Mouse (Mus musculus): Measurements from ENCODE around the gene Sh3kbp1.
"Not testable (repeated sequence)": the region's sequence is repeated elsewhere in the genome, so short reads cannot be mapped to it uniquely, and the experiment has no call there.

Sh3kbp1 gene

GRCm38 (mm10) chrX:159626907-159627587 lies at the start of gene Sh3kbp1:
TSS of gene Sh3kbp1 (plus strand) at chrX:159627272.
- DNase-seq = peak; percentile 29

GRCm38 (mm10) chrX:159584738-159585137 lies 42.3 kb upstream of the Sh3kbp1 start:
- not testable (repeated sequence) for DNase-seq

- no peak for DNase-seq
Measured at GRCm38 (mm10) chrX:159591633-159592032, 35.4 kb upstream of the Sh3kbp1 start.

- no peak for DNase-seq
Measured at GRCm38 (mm10) chrX:159597502-159597901, 29.6 kb upstream of the Sh3kbp1 start.

- DNase-seq = no peak
Measured at GRCm38 (mm10) chrX:159604832-159605231, 22.2 kb upstream of the Sh3kbp1 start.

- no peak for DNase-seq
Measured at GRCm38 (mm10) chrX:159606936-159607335, 20.1 kb upstream of the Sh3kbp1 start.

- DNase-seq = peak; percentile 38
Measured at GRCm38 (mm10) chrX:159626208-159626906, 715 bp upstream of the Sh3kbp1 start.

- DNase-seq = no peak
Measured at GRCm38 (mm10) chrX:159627588-159628566, 805 bp downstream of the Sh3kbp1 start.

GRCm38 (mm10) chrX:159628629-159629028 lies 1.6 kb downstream of the Sh3kbp1 start:
- no peak for DNase-seq

GRCm38 (mm10) chrX:159629203-159629602 lies 2.1 kb downstream of the Sh3kbp1 start:
- DNase-seq = no peak

GRCm38 (mm10) chrX:159638500-159639227 lies 11.6 kb downstream of the Sh3kbp1 start:
- no peak for DNase-seq

- no peak for DNase-seq
Measured at GRCm38 (mm10) chrX:159639991-159640390, 12.9 kb downstream of the Sh3kbp1 start.

- no peak for DNase-seq
Measured at GRCm38 (mm10) chrX:159645314-159645713, 18.2 kb downstream of the Sh3kbp1 start.

GRCm38 (mm10) chrX:159647564-159647963 lies 20.5 kb downstream of the Sh3kbp1 start:
- no peak for DNase-seq

- DNase-seq = no peak
Measured at GRCm38 (mm10) chrX:159648598-159648997, 21.5 kb downstream of the Sh3kbp1 start.

- no peak for DNase-seq
Measured at GRCm38 (mm10) chrX:159650130-159650678, 23.1 kb downstream of the Sh3kbp1 start.

GRCm38 (mm10) chrX:159650727-159651126 lies 23.7 kb downstream of the Sh3kbp1 start:
- DNase-seq = no peak

GRCm38 (mm10) chrX:159671388-159671787 lies 44.3 kb downstream of the Sh3kbp1 start:
- DNase-seq = no peak

GRCm38 (mm10) chrX:159672466-159672865 lies 45.4 kb downstream of the Sh3kbp1 start:
- DNase-seq = no peak

- DNase-seq = no peak
Measured at GRCm38 (mm10) chrX:159676242-159676641, 49.2 kb downstream of the Sh3kbp1 start.

GRCm38 (mm10) chrX:159677585-159678319 lies 50.7 kb downstream of the Sh3kbp1 start:
- no peak for DNase-seq
